Mouse (Mus musculus) myocyte (in vitro differentiated cells): ENCODE results near the gene Creb1.

Source experiments
- E2F4 ChIP-seq: IDR thresholded peaks from one replicate; pipeline ENCODE4 v1.6.1; 2011; ENCODE audit warnings: mild to moderate bottlenecking, control low read depth, moderate library complexity; ENCODE audit not compliant: insufficient read depth
- MAX ChIP-seq: IDR thresholded peaks from one replicate; pipeline ENCODE4 v1.6.1; 2011; ENCODE audit warnings: low read depth, mild to moderate bottlenecking, control low read depth
- MYOD1 ChIP-seq, 3 experiments: IDR thresholded peaks; one replicate each; pipeline ENCODE4 v1.6.1; 2011; ENCODE audit warnings: control low read depth in 2 of 3, low read depth in 2 of 3, mild to moderate bottlenecking in 2 of 3, moderate library complexity in 1 of 3; ENCODE audit not compliant: insufficient read length in 2 of 3, control insufficient read depth in 1 of 3
- MYOG ChIP-seq, 3 experiments: IDR thresholded peaks; one replicate each; pipeline ENCODE4 v1.6.1; 2011; ENCODE audit warnings: control low read depth in 2 of 3, low read depth in 2 of 3, mild to moderate bottlenecking in 2 of 3; ENCODE audit not compliant: insufficient read length in 2 of 3, control insufficient read depth in 1 of 3, insufficient read depth in 1 of 3
- POLR2A ChIP-seq: IDR thresholded peaks from one replicate; pipeline ENCODE4 v1.6.1; 2011; ENCODE audit warnings: low read depth, mild to moderate bottlenecking, control low read depth, moderate library complexity; ENCODE audit not compliant: insufficient read length
- POLR2AphosphoS2 ChIP-seq: IDR thresholded peaks from one replicate; pipeline ENCODE4 v1.6.1; 2011; ENCODE audit warnings: low read depth, control low read depth; ENCODE audit not compliant: insufficient read length
- REST ChIP-seq: IDR thresholded peaks from one replicate; pipeline ENCODE4 v1.6.1; 2011; ENCODE audit warnings: mild to moderate bottlenecking, control low read depth, moderate library complexity; ENCODE audit not compliant: insufficient read depth, insufficient read length
- SRF ChIP-seq: IDR thresholded peaks from one replicate; pipeline ENCODE4 v1.6.1; 2011; ENCODE audit warnings: low read depth; ENCODE audit not compliant: control insufficient read depth, insufficient read length
- TCF12 ChIP-seq: IDR thresholded peaks from one replicate; pipeline ENCODE4 v1.6.1; 2011; ENCODE audit warnings: mild to moderate bottlenecking, control low read depth; ENCODE audit not compliant: poor library complexity, insufficient read depth, severe bottlenecking
- TCF3 ChIP-seq: IDR thresholded peaks from one replicate; pipeline ENCODE4 v1.6.1; 2011; ENCODE audit warnings: low read depth, control low read depth; ENCODE audit not compliant: insufficient read length
- USF1 ChIP-seq: IDR thresholded peaks from one replicate; pipeline ENCODE4 v1.6.1; 2011; ENCODE audit warnings: low read depth, mild to moderate bottlenecking, control low read depth, moderate library complexity

DNA sequence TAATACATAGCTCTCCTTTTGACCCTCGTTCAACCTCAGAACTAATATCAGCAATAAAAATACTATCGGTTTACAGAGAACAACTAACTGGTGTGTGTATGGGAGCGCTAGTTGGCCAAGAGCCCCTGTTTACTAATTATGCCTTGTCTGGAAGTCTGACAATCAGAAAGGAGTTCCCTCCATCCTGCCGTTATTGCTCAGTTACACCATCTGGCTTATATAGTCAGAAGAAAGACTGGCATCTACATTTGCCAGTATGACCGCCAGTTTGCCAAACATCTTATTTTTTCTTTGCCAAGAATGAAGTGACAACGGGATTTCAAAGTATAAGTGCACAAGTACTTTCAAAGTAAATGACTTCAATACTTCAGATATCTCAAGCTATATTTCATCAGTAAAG, 108.6 kb downstream of the Creb1 start:
- TF ChIP-seq POLR2A (no peak), TCF12 (no peak), MYOG (IDR thresholded peaks at IDR 0.05; ENCODE audit: control insufficient read depth in 1 of 3, insufficient read depth in 1 of 3, insufficient read length in 2 of 3, low read depth in 2 of 3) (no peak), USF1 (no peak), MYOD1 (IDR thresholded peaks at IDR 0.05; ENCODE audit: control insufficient read depth in 1 of 3, insufficient read length in 2 of 3, low read depth in 2 of 3) (no peak), E2F4 (no peak), TCF3 (no peak), SRF (no peak), POLR2AphosphoS2 (no peak), MAX (no peak), REST (no peak)
